Mouse (Mus musculus): Measurements from ENCODE around the gene Cxcl3.
"Not testable (repeated sequence)": the region's sequence is repeated elsewhere in the genome, so short reads cannot be mapped to it uniquely, and the experiment has no call there.

Gene Cxcl3

GRCm38 (mm10) chr5:90789306-90790073, 3.6 kb downstream of the Cxcl3 start:
- no peak for DNase-seq (ENCODE audit: low read depth, low spot score)

GRCm38 (mm10) chr5:90790074-90790502, 4.2 kb downstream of the Cxcl3 start:
- DNase-seq (ENCODE audit: low read depth, low spot score), result peak; percentile 67

DNA sequence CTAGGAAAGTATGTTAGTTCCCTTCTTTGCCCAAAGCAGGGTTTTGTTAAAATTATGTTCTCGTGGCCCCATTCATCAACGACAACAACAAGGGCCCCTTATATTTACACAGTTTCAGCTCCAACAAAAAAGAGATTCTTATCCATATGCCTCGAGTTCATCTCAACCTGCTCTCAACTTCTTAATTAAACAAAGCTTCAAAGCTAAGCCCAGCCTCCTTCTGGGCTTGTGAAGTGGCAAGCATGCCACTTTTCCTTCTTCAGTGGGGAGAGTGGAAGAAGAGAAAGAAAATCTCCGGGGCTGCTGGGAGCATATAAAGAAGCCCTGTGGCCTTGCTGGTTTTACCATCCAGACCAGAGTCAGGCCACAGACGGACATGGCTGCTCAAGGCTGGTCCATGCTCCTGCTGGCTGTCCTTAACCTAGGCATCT, 8.3 kb downstream of the Cxcl3 start, which contains the start of gene Cxcl15:
TSS of gene Cxcl15 (plus strand) at position 340 of the 431 bp plus-strand sequence.
- no peak for DNase-seq (ENCODE audit: low read depth, low spot score)

- not testable (repeated sequence) for DNase-seq (ENCODE audit: low read depth, low spot score)
Measured at GRCm38 (mm10) chr5:90795392-90795791, 9.5 kb downstream of the Cxcl3 start.

DNA sequence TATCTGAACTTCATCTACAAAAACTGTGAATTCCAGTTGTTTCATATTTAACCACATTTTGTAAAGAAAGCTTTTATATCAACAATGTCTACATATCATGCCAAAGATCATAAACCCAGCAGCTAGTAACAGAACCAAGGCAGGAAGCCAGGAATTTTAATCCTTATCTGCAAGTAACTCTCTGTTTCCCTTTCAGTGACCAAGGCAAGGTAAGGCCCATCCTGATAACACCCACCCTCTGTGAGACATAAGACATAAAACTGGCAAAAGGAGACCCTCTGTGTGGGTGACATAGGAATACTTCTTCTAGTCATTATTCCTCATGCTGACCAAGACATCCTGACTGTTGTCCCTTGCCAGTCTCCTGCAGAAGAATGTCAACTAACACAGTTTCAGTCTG, 18.7 kb downstream of the Cxcl3 start:
- no peak for DNase-seq (ENCODE audit: low read depth, low spot score)

DNA sequence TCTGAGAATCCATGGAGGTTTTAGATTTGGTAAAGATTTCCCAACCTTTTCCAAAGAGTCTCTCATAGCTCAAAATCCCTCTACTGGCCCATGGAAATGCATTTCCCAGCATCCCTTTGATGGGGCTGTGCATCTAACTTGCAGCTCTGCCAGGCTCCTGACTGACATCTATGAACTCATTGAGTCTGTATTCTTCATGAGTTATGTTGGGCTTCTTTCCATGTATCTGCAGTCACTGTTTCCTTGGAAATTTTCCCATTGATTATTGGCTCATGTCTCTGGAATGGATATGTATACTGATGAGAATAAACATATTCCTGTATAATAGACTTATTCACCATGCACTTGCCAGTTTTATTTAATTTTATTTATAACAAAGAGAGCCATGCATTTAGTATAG, 20.1 kb downstream of the Cxcl3 start:
- no peak for DNase-seq (ENCODE audit: low read depth, low spot score)

GRCm38 (mm10) chr5:90807176-90807950, 21.5 kb downstream of the Cxcl3 start:
- DNase-seq (ENCODE audit: low read depth, low spot score), result no peak

DNA sequence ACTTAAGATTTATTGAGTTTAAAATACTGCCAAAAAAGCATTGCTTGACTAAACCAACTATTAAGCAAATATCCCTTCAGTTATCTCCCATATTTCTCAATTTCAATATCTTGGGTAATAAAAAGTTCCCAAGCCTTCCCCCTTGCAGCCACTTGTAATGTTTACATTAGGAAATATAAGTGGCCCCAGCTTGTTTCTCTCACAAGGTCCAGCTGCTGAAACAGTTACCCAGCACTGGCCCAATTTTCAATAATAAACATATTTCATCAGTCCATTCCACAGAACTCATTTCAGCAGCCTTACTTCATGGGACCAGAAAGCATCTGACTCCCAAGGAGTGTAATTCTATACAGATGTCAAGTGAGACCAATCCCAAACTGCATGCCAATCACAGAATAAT, 33.9 kb downstream of the Cxcl3 start:
- DNase-seq (ENCODE audit: low read depth, low spot score), result no peak

GRCm38 (mm10) chr5:90832145-90832767, 46.4 kb downstream of the Cxcl3 start:
- DNase-seq (ENCODE audit: low read depth, low spot score), result no peak

GRCm38 (mm10) chr5:90832768-90833388, 47.0 kb downstream of the Cxcl3 start:
- DNase-seq (ENCODE audit: low read depth, low spot score), result no peak

- no peak for DNase-seq (ENCODE audit: low read depth, low spot score)
Measured at GRCm38 (mm10) chr5:90834436-90834835, 48.5 kb downstream of the Cxcl3 start.

DNA sequence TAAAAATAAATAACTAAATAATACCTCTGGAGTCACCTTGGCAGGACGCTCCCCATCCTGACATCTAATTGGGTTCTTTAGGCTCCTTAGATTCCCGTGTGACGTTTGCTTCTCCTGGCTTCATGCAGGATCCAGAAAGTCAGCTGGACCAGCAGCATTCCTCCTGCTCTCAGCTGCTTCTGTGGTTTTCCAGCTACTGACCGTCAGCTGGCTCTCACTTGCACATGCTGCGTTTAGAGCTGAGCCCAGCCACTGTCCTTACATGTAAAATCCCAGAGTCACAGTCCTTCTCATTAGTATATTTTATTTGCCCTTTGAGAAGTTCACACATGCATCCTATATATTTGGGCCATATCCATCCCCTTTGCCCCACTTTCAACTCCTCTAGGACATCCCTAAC, 52.7 kb downstream of the Cxcl3 start:
- DNase-seq (ENCODE audit: low read depth, low spot score), result no peak

All from mesoderm, embryonic 11.5 days (tissue).